Mouse (Mus musculus): ENCODE results near the gene Gm20388.

DNA sequence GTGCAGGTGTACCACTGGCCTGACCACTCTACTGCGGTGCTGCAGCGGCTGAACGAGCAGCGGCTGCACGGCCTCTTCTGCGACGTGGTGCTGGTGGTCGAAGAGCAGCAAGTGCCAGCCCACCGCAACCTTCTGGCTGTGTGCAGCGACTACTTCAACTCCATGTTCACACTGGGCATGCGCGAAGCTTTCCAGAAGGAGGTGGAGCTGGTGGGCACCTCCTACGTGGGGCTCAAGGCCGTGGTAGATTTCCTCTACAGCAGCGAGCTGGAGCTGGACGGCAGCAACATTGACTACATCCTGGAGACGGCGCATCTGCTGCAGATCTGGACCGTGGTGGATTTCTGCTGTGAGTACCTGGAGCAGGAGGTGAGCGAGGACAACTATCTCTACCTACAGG lies 41.0 kb upstream of the Gm20388 start:
- TF ChIP-seq CTCF (IDR thresholded peaks at IDR 0.05; ENCODE audit: low read depth, low read length) (no peak), TAL1 (conservative IDR thresholded peaks at IDR 0.05; ENCODE audit: low read depth, low read length) (no peak), POLR2AphosphoS5 (IDR thresholded peaks at IDR 0.05; ENCODE audit: insufficient replicate concordance, low read depth, low read length) (no peak), GATA1 (IDR thresholded peaks at IDR 0.05; ENCODE audit: borderline replicate concordance, low read length) (no peak), GATA2 (IDR thresholded peaks at IDR 0.05; ENCODE audit: borderline replicate concordance, low read depth, low read length) (no peak)

Data from G1E (cell line).